Mouse (Mus musculus) gastrocnemius, postnatal 25 days (tissue): ENCODE data around the gene Gkn1. TPM values are rescaled to one million over a fixed set of nuclear protein-coding genes. Genes with fewer than 3 reads are reported as not detected.

Source experiments
- DNase-seq: peaks from one replicate; pipeline ENCODE4 v3.0.0; 2022
- long read RNA-seq, 2 experiments: library from polyadenylated mRNA; stranded (forward); transcript quantifications; one replicate each; pipeline ENCODE4 v2.0.0; 2021
- total RNA-seq, 2 experiments: library from RNA; stranded (reverse); gene quantifications; 1 replicate in 1 of 2; 2 replicates in 1 of 2; pipeline ENCODE4 v1.2.3; 2021

The Gkn1 gene
- not detected for total RNA-seq
- long read RNA-seq, experiment 1, result 0 reads
- long read RNA-seq, experiment 2, result 0 reads

GRCm38 (mm10) chr6:87350829-87351228 lies at the start of gene Gkn1:
Gkn1 (minus strand) TSS chr6:87350942.
- DNase-seq, result no peak

GRCm38 (mm10) chr6:87399886-87400566 lies 49.3 kb upstream of the Gkn1 start:
- no peak for DNase-seq

GRCm38 (mm10) chr6:87399137-87399536 lies 48.4 kb upstream of the Gkn1 start:
- no peak for DNase-seq

DNA sequence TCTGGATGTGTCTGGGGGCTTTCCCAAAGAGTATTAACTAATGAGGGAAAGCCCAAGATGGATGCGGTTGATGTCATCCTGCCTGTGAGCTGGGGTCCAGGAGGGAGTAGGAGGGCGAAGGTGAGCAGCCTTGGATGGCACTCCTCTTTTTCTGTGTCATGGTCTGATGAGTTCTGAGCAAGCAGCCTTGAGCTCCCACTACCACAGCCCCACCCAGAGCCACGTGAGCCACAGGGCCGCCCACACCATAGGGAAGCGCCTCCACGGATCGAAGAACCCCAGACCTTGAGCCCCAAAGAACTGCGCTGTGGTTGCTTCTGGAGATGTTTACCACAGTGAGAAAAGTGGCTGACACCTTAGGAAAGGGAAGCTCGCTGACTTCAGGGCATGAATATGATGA lies 44.0 kb upstream of the Gkn1 start:
- no peak for DNase-seq

DNA sequence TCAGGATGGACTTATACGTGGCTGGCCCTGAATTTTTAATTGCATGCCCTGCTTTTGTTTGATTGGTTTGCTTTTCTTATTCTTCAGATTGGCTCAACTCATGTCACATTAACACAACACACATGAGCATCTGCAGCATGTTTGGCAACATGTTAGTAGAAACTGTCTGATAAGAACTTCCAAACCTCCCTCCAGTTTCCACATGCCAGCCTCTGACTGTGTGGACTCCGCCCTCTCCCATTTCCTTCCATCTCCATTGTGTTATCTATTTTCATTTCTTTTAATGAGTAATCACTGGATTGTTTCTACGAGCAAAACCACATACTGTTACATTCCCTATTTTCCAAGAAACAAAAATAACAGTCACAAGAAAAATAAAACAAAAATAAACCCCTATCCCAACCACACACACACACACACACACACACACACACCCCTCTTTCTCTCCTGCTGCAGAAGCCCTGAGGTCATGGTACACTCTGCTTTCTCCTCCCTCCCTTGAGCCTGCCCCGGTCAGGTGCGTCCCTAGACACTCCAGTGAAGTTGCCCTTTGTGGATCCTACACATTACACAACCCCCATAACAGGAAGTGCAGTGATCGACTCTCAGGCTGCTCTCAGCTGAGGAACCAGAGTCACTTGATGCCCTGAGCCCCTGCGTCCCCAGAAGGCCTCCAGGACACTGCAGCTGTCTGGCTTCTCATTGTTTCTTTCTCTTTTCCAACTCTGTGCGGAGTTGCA lies 42.9 kb upstream of the Gkn1 start:
- no peak for DNase-seq

- DNase-seq, result no peak
Measured at GRCm38 (mm10) chr6:87389455-87389989, 38.8 kb upstream of the Gkn1 start.

DNA sequence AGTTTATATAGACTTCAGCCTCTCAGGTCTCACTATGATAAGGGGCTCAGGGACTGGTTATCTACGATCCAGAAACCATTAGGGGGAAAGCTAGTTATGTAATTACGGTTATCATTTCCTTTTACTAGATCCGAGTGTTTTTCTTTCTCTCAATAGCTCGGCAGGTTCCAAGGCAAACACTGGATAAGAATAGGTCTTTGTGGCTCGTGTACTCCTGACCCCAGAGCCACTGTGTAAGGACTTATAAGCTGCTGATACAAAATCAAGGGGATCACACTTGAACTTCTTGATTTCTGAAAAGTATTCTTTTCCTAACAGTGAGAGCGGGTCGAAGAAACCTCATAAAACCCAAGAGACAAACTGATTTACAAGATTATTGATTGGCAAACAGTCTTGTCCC lies 38.1 kb upstream of the Gkn1 start, which contains the start of gene Gkn3:
TSS of gene Gkn3 (minus strand) at position 59 of the 400 bp plus-strand sequence.
- no peak for DNase-seq

- DNase-seq, result no peak
Measured at GRCm38 (mm10) chr6:87386681-87387080, 35.9 kb upstream of the Gkn1 start.

GRCm38 (mm10) chr6:87386203-87386602 lies 35.5 kb upstream of the Gkn1 start:
- DNase-seq, result no peak

- no peak for DNase-seq
Measured at GRCm38 (mm10) chr6:87384761-87385160, 34.0 kb upstream of the Gkn1 start.

GRCm38 (mm10) chr6:87383926-87384691 lies 33.4 kb upstream of the Gkn1 start:
- DNase-seq, result no peak

DNA sequence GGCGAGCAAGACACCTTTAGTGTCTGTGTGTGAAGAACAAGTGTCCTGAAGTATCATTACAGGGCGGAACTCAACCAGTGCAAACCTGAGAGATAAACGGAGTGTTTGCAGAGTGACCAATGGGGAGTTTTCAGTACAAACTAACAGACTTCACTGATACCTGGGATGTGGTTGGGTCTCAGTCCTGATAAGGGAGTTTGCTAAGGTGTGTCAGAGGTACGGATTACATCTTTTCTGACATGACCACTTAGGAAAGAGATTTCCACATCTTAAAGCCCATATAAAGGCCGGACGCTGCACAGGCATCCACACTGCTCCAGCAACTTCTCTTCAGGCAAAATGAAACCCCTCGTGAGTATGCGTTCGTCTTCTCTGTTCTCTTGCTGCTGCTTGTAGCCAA lies 22.3 kb upstream of the Gkn1 start, which contains the start of gene Gkn2:
TSS of gene Gkn2 (plus strand) at position 301 of the 400 bp plus-strand sequence.
- no peak for DNase-seq

- no peak for DNase-seq
Measured at GRCm38 (mm10) chr6:87369223-87369622, 18.5 kb upstream of the Gkn1 start.

- peak; percentile 17 for DNase-seq
Measured at GRCm38 (mm10) chr6:87354441-87354840, 3.7 kb upstream of the Gkn1 start.

GRCm38 (mm10) chr6:87335935-87336295 lies 14.8 kb downstream of the Gkn1 start:
- DNase-seq, result no peak

DNA sequence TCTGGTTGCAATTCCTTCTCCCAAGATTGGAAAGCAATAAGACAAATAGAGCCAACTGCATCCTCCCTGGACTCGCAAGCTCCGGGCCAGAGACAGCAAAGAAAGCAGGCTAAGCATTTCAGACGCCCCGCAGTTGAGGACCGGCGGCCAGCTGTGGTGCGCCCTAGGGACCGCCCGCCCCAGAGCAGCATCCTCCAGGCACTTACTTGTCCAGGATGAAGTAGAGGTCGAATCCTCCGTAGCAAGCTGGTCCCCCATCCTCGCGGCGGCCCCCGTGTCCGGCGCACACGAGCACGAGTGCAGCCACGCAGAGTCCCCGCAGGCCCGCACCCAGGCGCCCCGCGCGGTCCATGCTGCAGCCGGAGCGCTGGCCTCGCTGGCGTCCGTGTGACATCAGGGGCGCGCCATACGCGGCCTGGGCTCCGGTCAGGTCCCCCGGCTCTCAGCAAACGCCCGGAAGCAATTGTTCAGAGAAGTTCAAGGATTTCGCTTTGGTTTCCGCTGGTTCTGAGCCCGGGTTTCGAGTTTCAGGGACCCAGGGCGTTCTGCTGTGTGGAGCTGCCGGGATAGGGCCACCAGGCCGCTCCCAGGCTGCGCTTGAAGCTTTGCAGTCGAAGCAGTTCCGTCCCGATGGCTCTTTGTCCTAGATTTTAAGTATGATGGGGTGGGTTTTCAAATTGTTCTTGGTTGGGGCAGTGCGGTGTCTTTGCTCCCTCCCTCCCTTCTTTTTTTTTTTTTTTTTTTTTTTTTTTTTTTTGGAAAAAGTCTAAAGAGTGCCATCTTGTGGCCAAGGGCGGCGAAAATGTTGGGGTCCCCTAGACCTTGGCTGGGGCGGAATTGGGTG lies 15.4 kb downstream of the Gkn1 start, which contains the start of gene Antxr1:
TSS of gene Antxr1 (minus strand) at position 731 of the 844 bp plus-strand sequence.
- peak; percentile 68 for DNase-seq

DNA sequence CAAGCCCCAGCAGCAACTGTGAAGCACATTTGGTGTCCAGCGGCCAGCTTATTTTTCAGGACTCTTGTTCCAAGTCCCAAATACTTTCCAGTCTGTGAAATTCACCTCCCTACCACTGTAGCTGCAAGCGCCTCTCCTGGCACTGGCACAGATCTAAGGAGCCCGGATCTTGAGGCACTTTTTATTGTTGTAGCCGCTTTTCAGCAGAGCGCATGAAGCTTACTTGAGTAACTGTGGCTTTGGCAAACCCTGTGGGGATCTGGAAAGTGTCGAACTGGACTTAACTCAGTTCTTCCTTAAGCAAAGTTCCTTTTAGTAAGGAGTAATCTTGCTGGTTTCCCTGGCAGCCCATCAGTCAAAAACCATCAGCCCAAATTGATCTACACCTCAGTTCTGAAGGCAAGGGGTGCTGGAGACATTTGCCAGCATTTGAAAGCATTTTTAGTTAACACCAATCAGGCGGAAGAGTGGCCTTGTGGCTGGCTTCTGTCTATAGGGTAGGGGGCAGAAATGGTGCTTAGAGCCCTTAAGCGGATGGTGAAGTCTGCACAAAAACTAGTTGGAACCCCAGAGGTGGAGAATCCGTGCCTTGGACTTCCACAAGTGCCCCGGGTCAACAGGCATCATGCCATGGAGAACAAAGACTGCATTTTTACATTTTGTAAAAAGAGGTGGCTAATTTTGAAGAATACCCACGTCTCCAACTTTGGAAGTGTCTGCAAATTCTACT lies 16.2 kb downstream of the Gkn1 start:
- peak; percentile 49 for DNase-seq

- DNase-seq, result no peak
Measured at GRCm38 (mm10) chr6:87332380-87332779, 18.4 kb downstream of the Gkn1 start.

DNA sequence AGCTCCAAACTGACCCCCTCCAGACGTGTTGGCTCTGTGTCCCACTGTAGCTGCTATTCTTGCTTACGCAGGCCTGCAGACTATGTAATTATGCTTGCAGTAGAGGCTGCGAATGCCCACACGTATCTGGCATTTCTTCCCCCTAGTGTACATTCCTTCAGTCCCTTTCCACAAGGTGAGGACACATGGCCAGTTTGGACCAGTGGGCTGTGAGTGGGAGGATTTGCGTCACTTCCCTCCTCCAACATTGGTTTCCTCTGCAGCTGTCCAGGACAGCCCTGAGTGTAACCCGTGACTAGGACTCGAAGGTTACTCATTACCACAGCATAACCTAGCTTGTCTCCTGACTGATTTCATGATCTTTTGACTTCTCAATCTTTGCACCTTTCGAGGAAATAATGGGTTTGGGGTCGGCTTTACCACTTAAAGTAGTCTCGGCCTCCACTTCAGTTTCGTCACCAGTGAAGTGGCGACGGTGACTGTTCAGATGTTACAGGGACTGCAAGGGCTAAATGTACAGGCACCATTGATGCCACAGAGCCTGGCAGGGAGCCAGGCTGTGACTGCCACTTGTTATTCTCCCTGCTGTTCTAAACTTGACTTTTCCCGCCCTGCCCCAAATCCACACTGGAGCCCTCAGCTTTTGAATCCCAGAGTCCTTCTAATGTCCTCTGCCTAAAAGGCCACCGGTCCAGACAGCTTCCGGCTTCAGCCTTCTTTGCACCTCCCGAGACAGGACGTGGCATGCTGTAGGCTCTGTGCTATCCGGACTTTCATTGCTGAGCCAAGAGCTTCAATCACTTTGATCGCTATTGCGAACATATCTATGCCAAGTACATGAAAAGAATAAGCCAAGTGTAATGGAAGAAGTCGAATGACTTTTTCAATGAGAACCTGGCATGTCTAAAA lies 22.2 kb downstream of the Gkn1 start:
- DNase-seq, result no peak

DNA sequence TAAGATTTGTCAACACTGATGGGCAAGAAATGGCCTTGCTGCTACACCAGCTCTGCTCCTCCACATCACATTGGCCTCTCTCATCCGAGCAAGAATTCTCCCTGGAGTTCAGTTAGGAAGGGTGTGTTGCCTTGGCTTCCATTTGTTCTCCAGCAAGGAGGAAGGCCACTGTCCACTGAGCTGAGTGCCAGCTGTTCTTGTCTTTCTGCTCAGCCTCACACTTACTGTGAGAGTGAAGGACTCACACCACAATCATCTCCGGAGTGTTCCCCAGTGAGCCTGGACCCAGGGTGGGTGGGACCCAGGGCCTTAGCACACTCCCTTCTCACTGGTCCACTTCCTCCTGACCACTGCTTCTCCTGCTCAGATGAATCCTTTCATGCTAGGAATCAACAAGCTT lies 23.8 kb downstream of the Gkn1 start:
- no peak for DNase-seq
